Mouse (Mus musculus) neural tube, embryonic 11.5 days (tissue): ENCODE data around the gene Cfap97d1. TPM values are rescaled to one million over a fixed set of nuclear protein-coding genes. Genes with fewer than 3 reads are reported as not detected.
A peak's percentile ranks its signal among the peaks of the same experiment; 100 is the strongest.

ENCODE experiments used
- ATAC-seq: fragments of 200-750 bp; cut with Nextera tagmentation; 2 replicates; pipeline ENCODE4 v1.8.0; 2017; ENCODE audit warnings: moderate number of reproducible peaks, mild to moderate bottlenecking, moderate TSS enrichment, moderate library complexity; ENCODE audit not compliant: insufficient read depth, low FRiP score, low TSS enrichment
- DNase-seq: peaks from one replicate; pipeline ENCODE4 v3.0.0-alpha.2; 2015; ENCODE audit warnings: low spot score
- H3K27ac ChIP-seq: fragments of 300-500 bp; sonication (generic); 2 replicates; pipeline ENCODE4 v1.5.1; 2014; ENCODE audit warnings: low read depth, mild to moderate bottlenecking, low read length
- H3K27me3 ChIP-seq: fragments of 300-500 bp; sonication (generic); 2 replicates; pipeline ENCODE4 v1.6.1; 2014; ENCODE audit warnings: mild to moderate bottlenecking, low read length, mixed read lengths; ENCODE audit not compliant: control insufficient read depth, insufficient read depth
- H3K36me3 ChIP-seq: fragments of 300-500 bp; sonication (generic); 2 replicates; pipeline ENCODE4 v1.6.1; 2014; ENCODE audit warnings: mild to moderate bottlenecking, low read length, moderate library complexity, mixed read lengths; ENCODE audit not compliant: control insufficient read depth, insufficient read depth
- H3K4me1 ChIP-seq: fragments of 300-500 bp; sonication (generic); 2 replicates; pipeline ENCODE4 v1.6.1; 2014; ENCODE audit warnings: low read length, mixed read lengths; ENCODE audit not compliant: control insufficient read depth, insufficient read depth
- H3K4me2 ChIP-seq: fragments of 300-500 bp; sonication (generic); 2 replicates; pipeline ENCODE4 v1.6.1; 2014; ENCODE audit warnings: low read depth, mild to moderate bottlenecking, moderate library complexity
- H3K4me3 ChIP-seq: fragments of 300-500 bp; sonication (generic); 2 replicates; pipeline ENCODE4 v1.5.1; 2014; ENCODE audit warnings: low read depth, low read length
- H3K9ac ChIP-seq: fragments of 300-500 bp; sonication (generic); 2 replicates; pipeline ENCODE4 v1.6.1; 2014; ENCODE audit warnings: mild to moderate bottlenecking, low read length
- H3K9me3 ChIP-seq: fragments of 300-500 bp; sonication (generic); 2 replicates; pipeline ENCODE4 v1.6.1; 2016; ENCODE audit warnings: low read length; ENCODE audit not compliant: control insufficient read depth
- WGBS: fragments of 180-500 bp; shearing (Covaris S2); extraction: QIAGEN DNeasy Blood & Tissue Kit; methylation state at CpG from one replicate; pipeline ENCODE4 v1.1.7; 2014; 5-methylcytosine and 5-hydroxymethylcytosine counted together
- polyA plus RNA-seq: library from polyadenylated mRNA; unstranded; fragments of >200 nt; fragmentation: Nextera tagmentation; extraction: Ambion mirVana; gene quantifications from 2 replicates; pipeline ENCODE4 v1.2.1, GENCODE M21; 2014

The Cfap97d1 gene
- polyA plus RNA-seq, 1 experiment from 2014 or later, result not detected

GRCm38 (mm10) chr11:101968791-101969190, 15.3 kb upstream of the Cfap97d1 start:
- Histone ChIP-seq H3K36me3 (no peaks in the 10 kb centered on the region), H3K27me3 (peaks cover 12% of the 10 kb centered on the region), H3K4me1 (peaks cover 22% of the 10 kb centered on the region), H3K27ac (no peak overlapping the region), H3K9me3 (no peaks in the 10 kb centered on the region), H3K9ac (no peak overlapping the region), H3K4me2 (no peak overlapping the region), H3K4me3 (no peak overlapping the region)
- DNase-seq, result peak; percentile 86
- WGBS, result 0% methylated on average over 5 of the region's 5 CpGs
- ATAC-seq, result no peak

GRCm38 (mm10) chr11:101969835-101970234, 14.2 kb upstream of the Cfap97d1 start:
- no peak for ATAC-seq
- no peak overlapping the region for H3K4me2 ChIP-seq
- 85% methylated on average over 13 of the region's 13 CpGs for WGBS
- H3K4me1 ChIP-seq, result peaks cover 16% of the 10 kb centered on the region
- H3K9ac ChIP-seq, result no peak overlapping the region
- no peak overlapping the region for H3K27ac ChIP-seq
- H3K4me3 ChIP-seq, result no peak overlapping the region
- H3K36me3 ChIP-seq, result no peaks in the 10 kb centered on the region
- DNase-seq, result no peak
- H3K9me3 ChIP-seq, result no peaks in the 10 kb centered on the region
- peaks cover 3% of the 10 kb centered on the region; the same call in 1 of the 2 replicates for H3K27me3 ChIP-seq

- H3K4me1 ChIP-seq, result peaks cover 12% of the 10 kb centered on the region
- H3K27me3 ChIP-seq, result no peaks in the 10 kb centered on the region; the same call in 1 of the 2 replicates
- no peak overlapping the region for H3K9ac ChIP-seq
- no peaks in the 10 kb centered on the region for H3K36me3 ChIP-seq
- ATAC-seq, result no peak
- H3K4me3 ChIP-seq, result no peak overlapping the region
- DNase-seq, result no peak
- H3K27ac ChIP-seq, result no peak overlapping the region
- WGBS, result 48% methylated on average over 3 of the region's 3 CpGs
- no peak overlapping the region for H3K4me2 ChIP-seq
- no peaks in the 10 kb centered on the region for H3K9me3 ChIP-seq
Measured at GRCm38 (mm10) chr11:101971410-101971809, 12.7 kb upstream of the Cfap97d1 start.

- Histone ChIP-seq H3K27me3 (no peaks in the 10 kb centered on the region), H3K27ac (no peak overlapping the region), H3K9me3 (no peaks in the 10 kb centered on the region), H3K4me1 (peaks cover 8% of the 10 kb centered on the region), H3K4me3 (no peak overlapping the region), H3K4me2 (no peak overlapping the region), H3K9ac (no peak overlapping the region), H3K36me3 (no peaks in the 10 kb centered on the region)
- ATAC-seq (no peak), DNase-seq (no peak)
- 80% methylated on average over 3 of the region's 3 CpGs for WGBS
Measured at GRCm38 (mm10) chr11:101972097-101972496, 12.0 kb upstream of the Cfap97d1 start.

GRCm38 (mm10) chr11:101972651-101973050, 11.4 kb upstream of the Cfap97d1 start:
- Histone ChIP-seq H3K4me2 (no peak overlapping the region), H3K9me3 (no peaks in the 10 kb centered on the region), H3K27me3 (no peaks in the 10 kb centered on the region), H3K9ac (no peak overlapping the region), H3K4me3 (no peak overlapping the region), H3K27ac (no peak overlapping the region), H3K4me1 (peaks cover 7% of the 10 kb centered on the region), H3K36me3 (no peaks in the 10 kb centered on the region)
- WGBS, result 91% methylated on average over 5 of the region's 5 CpGs
- no peak for DNase-seq
- no peak for ATAC-seq

GRCm38 (mm10) chr11:101973496-101973895, 10.6 kb upstream of the Cfap97d1 start:
- no peaks in the 10 kb centered on the region for H3K36me3 ChIP-seq
- peaks cover 2% of the 10 kb centered on the region for H3K4me1 ChIP-seq
- no peak overlapping the region for H3K4me3 ChIP-seq
- no peak overlapping the region for H3K9ac ChIP-seq
- ATAC-seq, result no peak
- no peaks in the 10 kb centered on the region for H3K9me3 ChIP-seq
- no peak overlapping the region for H3K27ac ChIP-seq
- H3K4me2 ChIP-seq, result no peak overlapping the region
- H3K27me3 ChIP-seq, result no peaks in the 10 kb centered on the region
- DNase-seq, result no peak
- WGBS, result 82% methylated on average over 9 of the region's 9 CpGs

GRCm38 (mm10) chr11:101974181-101974580, 9.9 kb upstream of the Cfap97d1 start:
- Histone ChIP-seq H3K4me2 (no peak overlapping the region), H3K9ac (no peak overlapping the region), H3K27me3 (no peaks in the 10 kb centered on the region), H3K4me3 (no peak overlapping the region), H3K36me3 (no peaks in the 10 kb centered on the region), H3K4me1 (no peaks in the 10 kb centered on the region), H3K27ac (no peak overlapping the region), H3K9me3 (no peaks in the 10 kb centered on the region)
- WGBS, result 42% methylated on average over 6 of the region's 6 CpGs
- ATAC-seq (no peak), DNase-seq (no peak)

GRCm38 (mm10) chr11:101974923-101975322, 9.2 kb upstream of the Cfap97d1 start:
- H3K4me2 ChIP-seq, result no peak overlapping the region
- no peaks in the 10 kb centered on the region for H3K9me3 ChIP-seq
- DNase-seq, result no peak
- no peak overlapping the region for H3K27ac ChIP-seq
- H3K4me1 ChIP-seq, result no peaks in the 10 kb centered on the region
- H3K27me3 ChIP-seq, result no peaks in the 10 kb centered on the region
- no peak overlapping the region for H3K9ac ChIP-seq
- ATAC-seq, result no peak
- no peak overlapping the region for H3K4me3 ChIP-seq
- WGBS, result 56% methylated on average over 9 of the region's 9 CpGs
- no peaks in the 10 kb centered on the region for H3K36me3 ChIP-seq

- 95% methylated on average over 7 of the region's 7 CpGs for WGBS
- Histone ChIP-seq H3K36me3 (no peaks in the 10 kb centered on the region), H3K27me3 (no peaks in the 10 kb centered on the region), H3K4me1 (no peaks in the 10 kb centered on the region), H3K4me3 (no peak overlapping the region), H3K27ac (no peak overlapping the region), H3K9ac (no peak overlapping the region), H3K4me2 (no peak overlapping the region), H3K9me3 (no peaks in the 10 kb centered on the region)
- ATAC-seq (no peak), DNase-seq (no peak)
Measured at GRCm38 (mm10) chr11:101976949-101977348, 7.1 kb upstream of the Cfap97d1 start.
